Mouse (Mus musculus): Measurements from ENCODE around the gene Nanos3. TPM values are rescaled to one million over a fixed set of nuclear protein-coding genes. Genes with fewer than 3 reads are reported as not detected.

Gene Nanos3
- total and polyA plus RNA-seq, 2 experiments, result not detected

GRCm38 (mm10) chr8:84157620-84158019 lies 27.4 kb downstream of the Nanos3 start:
- DNase-seq (ENCODE audit: extremely low read depth, low read depth, low spot score), result no peak
- WGBS, result 94% methylated on average over 4 of the region's 4 CpGs

GRCm38 (mm10) chr8:84149181-84149580 lies 35.8 kb downstream of the Nanos3 start:
- no peaks in the 10 kb centered on the region for H3K79me2 ChIP-seq (ENCODE audit: control insufficient read depth, insufficient read depth, low read length)
- 27% methylated on average over 3 of the region's 3 CpGs for WGBS
- no peaks in the 10 kb centered on the region for H3K27me3 ChIP-seq (ENCODE audit: control insufficient read depth, insufficient read depth, low read length)
- H3K4me3 ChIP-seq (ENCODE audit: insufficient read depth, low read depth, low read length), result no peak overlapping the region
- TF ChIP-seq POLR2A (IDR thresholded peaks at IDR 0.05; ENCODE audit: extremely low read depth, insufficient read depth, low read length), result no peak
- TF ChIP-seq CTCF (IDR thresholded peaks at IDR 0.05; ENCODE audit: low read depth, low read length), result no peak
- no peak for DNase-seq (ENCODE audit: extremely low read depth, low read depth, low spot score)
- no peak overlapping the region for H3K27ac ChIP-seq (replicated peaks; ENCODE audit: insufficient read depth, low read depth, low read length)
- H3K36me3 ChIP-seq (ENCODE audit: control insufficient read depth, insufficient read depth, low read length), result no peaks in the 10 kb centered on the region
- no peak overlapping the region for H3K9ac ChIP-seq (ENCODE audit: low read depth, low read length)
- peaks cover 7% of the 10 kb centered on the region for H3K4me1 ChIP-seq (ENCODE audit: control insufficient read depth, insufficient read depth, low read length)

More at GRCm38 (mm10) chr8:84157620-84158019, 27.4 kb downstream of the Nanos3 start:
- Histone ChIP-seq H3K27me3 (ENCODE audit: control insufficient read depth, insufficient read depth, low read length) (no peaks in the 10 kb centered on the region), H3K9ac (ENCODE audit: low read depth, low read length) (no peak overlapping the region), H3K27ac (replicated peaks; ENCODE audit: insufficient read depth, low read depth, low read length) (no peak overlapping the region), H3K4me1 (ENCODE audit: control insufficient read depth, insufficient read depth, low read length) (no peaks in the 10 kb centered on the region), H3K79me2 (ENCODE audit: control insufficient read depth, insufficient read depth, low read length) (no peaks in the 10 kb centered on the region), H3K36me3 (ENCODE audit: control insufficient read depth, insufficient read depth, low read length) (no peaks in the 10 kb centered on the region), H3K4me3 (ENCODE audit: insufficient read depth, low read depth, low read length) (no peak overlapping the region)
- TF ChIP-seq CTCF (IDR thresholded peaks at IDR 0.05; ENCODE audit: low read depth, low read length) (no peak), POLR2A (IDR thresholded peaks at IDR 0.05; ENCODE audit: extremely low read depth, insufficient read depth, low read length) (no peak)

GRCm38 (mm10) chr8:84148531-84148850 lies 36.5 kb downstream of the Nanos3 start:
- no peak for DNase-seq (ENCODE audit: extremely low read depth, low read depth, low spot score)
- Histone ChIP-seq H3K27me3 (ENCODE audit: control insufficient read depth, insufficient read depth, low read length) (no peaks in the 10 kb centered on the region), H3K79me2 (ENCODE audit: control insufficient read depth, insufficient read depth, low read length) (no peaks in the 10 kb centered on the region), H3K36me3 (ENCODE audit: control insufficient read depth, insufficient read depth, low read length) (no peaks in the 10 kb centered on the region), H3K9ac (ENCODE audit: low read depth, low read length) (no peak overlapping the region), H3K4me1 (ENCODE audit: control insufficient read depth, insufficient read depth, low read length) (peaks cover 7% of the 10 kb centered on the region), H3K4me3 (ENCODE audit: insufficient read depth, low read depth, low read length) (no peak overlapping the region), H3K27ac (replicated peaks; ENCODE audit: insufficient read depth, low read depth, low read length) (no peak overlapping the region)
- WGBS, result 92% methylated on average over 5 of the region's 5 CpGs
- TF ChIP-seq CTCF (IDR thresholded peaks at IDR 0.05; ENCODE audit: low read depth, low read length), result no peak

GRCm38 (mm10) chr8:84147769-84148530 lies 37.1 kb downstream of the Nanos3 start, which contains the start of the genes Cc2d1a and 4930432K21Rik:
Gene Cc2d1a (minus strand): TSS chr8:84147936.
Gene 4930432K21Rik (plus strand): TSS chr8:84148025.
- no peak within 1 kb of the TSS for H3K27ac ChIP-seq (replicated peaks; ENCODE audit: insufficient read depth, low read depth, low read length)
- WGBS, result 16% methylated on average over 49 of the region's 49 CpGs
- H3K36me3 ChIP-seq (ENCODE audit: control insufficient read depth, insufficient read depth, low read length), result no peaks in the 10 kb centered on the region; the same call in 1 of the 2 replicates

GRCm38 (mm10) chr8:84147324-84147766 lies 37.7 kb downstream of the Nanos3 start:
- DNase-seq (ENCODE audit: extremely low read depth, low read depth, low spot score), result peak; percentile 21
- WGBS, result 4% methylated on average over 14 of the region's 14 CpGs

More at GRCm38 (mm10) chr8:84147769-84148530, 37.1 kb downstream of the Nanos3 start, which contains the start of the genes Cc2d1a and 4930432K21Rik:
- Histone ChIP-seq H3K4me1 (ENCODE audit: control insufficient read depth, insufficient read depth, low read length) (peaks cover 7% of the 10 kb centered on the region), H3K9ac (ENCODE audit: low read depth, low read length) (peak within 1 kb of the TSS; percentile 77), H3K4me3 (ENCODE audit: insufficient read depth, low read depth, low read length) (peak within 1 kb of the TSS; percentile 71), H3K79me2 (ENCODE audit: control insufficient read depth, insufficient read depth, low read length) (no peaks in the 10 kb centered on the region), H3K27me3 (ENCODE audit: control insufficient read depth, insufficient read depth, low read length) (no peaks in the 10 kb centered on the region)
- peak; percentile 87 for DNase-seq (ENCODE audit: extremely low read depth, low read depth, low spot score)
- TF ChIP-seq CTCF (IDR thresholded peaks at IDR 0.05; ENCODE audit: low read depth, low read length) (no peak), POLR2A (IDR thresholded peaks at IDR 0.05; ENCODE audit: extremely low read depth, insufficient read depth, low read length) (0 out of 2 replicates have a peak, but pooled peaks have one; percentile 23)

More at GRCm38 (mm10) chr8:84147324-84147766, 37.7 kb downstream of the Nanos3 start:
- Histone ChIP-seq H3K27me3 (ENCODE audit: control insufficient read depth, insufficient read depth, low read length) (no peaks in the 10 kb centered on the region), H3K4me1 (ENCODE audit: control insufficient read depth, insufficient read depth, low read length) (peaks cover 7% of the 10 kb centered on the region), H3K27ac (replicated peaks; ENCODE audit: insufficient read depth, low read depth, low read length) (no peak overlapping the region), H3K9ac (ENCODE audit: low read depth, low read length) (peak overlapping the region; percentile 77), H3K36me3 (ENCODE audit: control insufficient read depth, insufficient read depth, low read length) (peaks cover 4% of the 10 kb centered on the region; the same call in 1 of the 2 replicates), H3K4me3 (ENCODE audit: insufficient read depth, low read depth, low read length) (peak overlapping the region; percentile 71), H3K79me2 (ENCODE audit: control insufficient read depth, insufficient read depth, low read length) (no peaks in the 10 kb centered on the region)
- TF ChIP-seq CTCF (IDR thresholded peaks at IDR 0.05; ENCODE audit: low read depth, low read length) (no peak), POLR2A (IDR thresholded peaks at IDR 0.05; ENCODE audit: extremely low read depth, insufficient read depth, low read length) (no peak)

Data from liver, adult 2 months (tissue).